Mouse (Mus musculus) midbrain, postnatal 0 days (tissue): ENCODE data around the gene Ly6g6e. TPM values are rescaled to one million over a fixed set of nuclear protein-coding genes. Genes with fewer than 3 reads are reported as not detected.

Experiments
- ATAC-seq: fragments of 200-750 bp; cut with Nextera tagmentation; 2 replicates; pipeline ENCODE4 v1.8.0; 2017; ENCODE audit warnings: moderate number of reproducible peaks, mild to moderate bottlenecking, moderate TSS enrichment, moderate library complexity; ENCODE audit not compliant: low FRiP score
- DNase-seq: peaks from one replicate; pipeline ENCODE4 v3.0.0-alpha.2; 2015; ENCODE audit warnings: low spot score
- H3K27ac ChIP-seq: fragments of 300-500 bp; sonication (generic); 2 replicates; pipeline ENCODE4 v1.5.1; 2014; ENCODE audit warnings: low read depth, mild to moderate bottlenecking, low read length, mixed read lengths
- H3K27me3 ChIP-seq: fragments of 300-500 bp; sonication (generic); 2 replicates; pipeline ENCODE4 v1.6.1; 2014; ENCODE audit warnings: low read length, control low read depth, mixed read lengths; ENCODE audit not compliant: insufficient read depth
- H3K36me3 ChIP-seq: fragments of 300-500 bp; sonication (generic); 2 replicates; pipeline ENCODE4 v1.6.1; 2014; ENCODE audit warnings: low read length, control low read depth, mixed read lengths; ENCODE audit not compliant: insufficient read depth
- H3K4me1 ChIP-seq: fragments of 300-500 bp; sonication (generic); 2 replicates; pipeline ENCODE4 v1.6.1; 2014; ENCODE audit warnings: mild to moderate bottlenecking, control low read depth, antibody characterized with exemption, low read length, mixed read lengths; ENCODE audit not compliant: insufficient read depth
- H3K4me2 ChIP-seq: fragments of 300-500 bp; sonication (generic); 2 replicates; pipeline ENCODE4 v1.6.1; 2014; ENCODE audit warnings: low read depth, mild to moderate bottlenecking, low read length, mixed read lengths; ENCODE audit not compliant: poor library complexity, severe bottlenecking
- H3K4me3 ChIP-seq: fragments of 300-500 bp; sonication (generic); 2 replicates; pipeline ENCODE4 v1.5.1; 2014; ENCODE audit warnings: low read depth, mild to moderate bottlenecking, low read length, moderate library complexity
- H3K9ac ChIP-seq: fragments of 300-500 bp; sonication (generic); replicated peaks from 2 replicates; pipeline ENCODE4 v1.6.1; 2014; ENCODE audit warnings: mild to moderate bottlenecking, low read length, moderate library complexity, mixed read lengths; ENCODE audit not compliant: poor library complexity, severe bottlenecking
- H3K9me3 ChIP-seq: fragments of 300-500 bp; sonication (generic); 2 replicates; pipeline ENCODE4 v1.6.1; 2016; ENCODE audit warnings: low read length, control low read depth
- CTCF ChIP-seq: IDR thresholded peaks from 2 replicates; pipeline ENCODE4 v1.5.1; 2016; ENCODE audit warnings: antibody characterized with exemption, mild to moderate bottlenecking
- WGBS: fragments of 180-500 bp; shearing (Covaris S2); extraction: QIAGEN DNeasy Blood & Tissue Kit; methylation state at CpG from one replicate; pipeline ENCODE4 v1.1.7; 2014; 5-methylcytosine and 5-hydroxymethylcytosine counted together
- polyA plus RNA-seq: library from polyadenylated mRNA; unstranded; fragments of >200 nt; fragmentation: Nextera tagmentation; extraction: Ambion mirVana; gene quantifications from 2 replicates; pipeline ENCODE4 v1.2.1, GENCODE M21; 2015
- total RNA-seq: library from RNA; depleted of rRNA; stranded (reverse); fragments of >200 nt; gene quantifications from 2 replicates; pipeline ENCODE4 v1.2.3, GENCODE M21; 2014

Ly6g6e gene
- total and polyA plus RNA-seq, 2 experiments from 2014 or later: not detected

DNA sequence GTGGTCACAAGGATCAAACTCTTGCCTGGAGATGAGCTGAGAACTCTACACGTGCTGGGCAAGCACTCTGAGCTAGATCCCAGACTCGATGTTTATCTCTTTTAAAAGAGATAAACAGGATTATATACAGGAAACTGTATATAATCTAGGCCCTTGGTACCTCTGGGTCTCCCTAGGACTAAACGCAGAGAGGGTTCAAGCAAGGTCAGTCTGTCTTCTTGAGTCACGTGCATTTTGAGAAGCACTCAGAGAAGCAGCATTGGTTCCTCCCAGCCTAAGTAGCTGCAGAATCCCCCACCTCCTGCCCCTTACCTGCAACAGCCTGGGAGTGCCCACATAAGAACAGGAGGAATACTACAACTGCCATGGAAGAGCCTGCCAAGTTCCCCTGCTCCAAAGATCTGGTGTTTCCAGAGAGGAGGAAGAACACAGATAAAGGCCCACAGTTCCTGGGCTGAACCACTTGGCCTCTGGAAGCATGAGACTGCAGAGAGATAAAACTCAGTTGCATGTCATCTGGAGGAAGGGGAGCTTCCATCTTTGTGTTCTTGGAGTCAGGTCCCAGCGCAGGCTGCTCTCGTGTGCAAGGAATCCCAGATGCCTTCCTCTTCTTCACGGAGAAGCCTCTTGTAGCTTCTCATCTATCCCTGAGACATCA is 8.6 kb downstream of the Ly6g6e start, which contains the start of gene Ly6g6f:
Gene Ly6g6f (minus strand): TSS at position 403 of the 658 bp plus-strand sequence.
- H3K27me3 ChIP-seq: no peaks in the 10 kb centered on the region
- H3K4me2 ChIP-seq: no peak within 1 kb of the TSS
- DNase-seq: no peak
- H3K9me3 ChIP-seq: no peaks in the 10 kb centered on the region
- H3K9ac ChIP-seq: no peak within 1 kb of the TSS
- no peak for ATAC-seq
- no peaks in the 10 kb centered on the region for H3K36me3 ChIP-seq
- 0 out of 2 replicates have a peak, but pooled peaks cover 4% of the 10 kb centered on the region for H3K4me1 ChIP-seq
- no peak within 1 kb of the TSS for H3K4me3 ChIP-seq
- no peak within 1 kb of the TSS for H3K27ac ChIP-seq
- 84% methylated on average over 7 of the region's 7 CpGs for WGBS
- TF ChIP-seq CTCF: no peak

DNA sequence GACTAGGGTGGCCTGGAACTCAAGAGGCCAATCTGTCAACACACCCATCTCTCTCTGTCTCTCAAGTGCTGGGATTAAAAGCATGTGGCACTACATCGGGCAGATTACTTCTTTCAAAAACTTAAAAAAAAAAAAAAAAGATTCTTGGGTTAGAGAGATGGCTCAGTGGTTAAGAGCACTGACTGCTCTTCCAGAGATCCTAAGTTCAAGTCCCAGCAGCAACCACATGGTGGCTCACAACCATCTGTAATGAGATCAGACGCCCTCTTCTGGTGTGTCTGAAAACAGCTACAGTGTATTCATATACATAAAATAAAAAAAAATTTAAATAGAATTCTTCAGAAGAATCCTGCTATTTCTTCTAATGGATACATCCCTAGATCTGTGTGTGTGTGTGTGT is 11.4 kb downstream of the Ly6g6e start:
- H3K9me3 ChIP-seq: no peaks in the 10 kb centered on the region
- H3K4me2 ChIP-seq: no peak overlapping the region
- H3K27ac ChIP-seq: no peak overlapping the region
- TF ChIP-seq CTCF: peak; percentile 62
- no peak overlapping the region for H3K9ac ChIP-seq
- H3K4me1 ChIP-seq: 0 out of 2 replicates have a peak, but pooled peaks cover 4% of the 10 kb centered on the region
- DNase-seq (no peak), ATAC-seq (no peak)
- H3K36me3 ChIP-seq: peaks cover 15% of the 10 kb centered on the region
- no peak overlapping the region for H3K4me3 ChIP-seq
- H3K27me3 ChIP-seq: no peaks in the 10 kb centered on the region
- WGBS: 35% methylated on average over 2 of the region's 2 CpGs

DNA sequence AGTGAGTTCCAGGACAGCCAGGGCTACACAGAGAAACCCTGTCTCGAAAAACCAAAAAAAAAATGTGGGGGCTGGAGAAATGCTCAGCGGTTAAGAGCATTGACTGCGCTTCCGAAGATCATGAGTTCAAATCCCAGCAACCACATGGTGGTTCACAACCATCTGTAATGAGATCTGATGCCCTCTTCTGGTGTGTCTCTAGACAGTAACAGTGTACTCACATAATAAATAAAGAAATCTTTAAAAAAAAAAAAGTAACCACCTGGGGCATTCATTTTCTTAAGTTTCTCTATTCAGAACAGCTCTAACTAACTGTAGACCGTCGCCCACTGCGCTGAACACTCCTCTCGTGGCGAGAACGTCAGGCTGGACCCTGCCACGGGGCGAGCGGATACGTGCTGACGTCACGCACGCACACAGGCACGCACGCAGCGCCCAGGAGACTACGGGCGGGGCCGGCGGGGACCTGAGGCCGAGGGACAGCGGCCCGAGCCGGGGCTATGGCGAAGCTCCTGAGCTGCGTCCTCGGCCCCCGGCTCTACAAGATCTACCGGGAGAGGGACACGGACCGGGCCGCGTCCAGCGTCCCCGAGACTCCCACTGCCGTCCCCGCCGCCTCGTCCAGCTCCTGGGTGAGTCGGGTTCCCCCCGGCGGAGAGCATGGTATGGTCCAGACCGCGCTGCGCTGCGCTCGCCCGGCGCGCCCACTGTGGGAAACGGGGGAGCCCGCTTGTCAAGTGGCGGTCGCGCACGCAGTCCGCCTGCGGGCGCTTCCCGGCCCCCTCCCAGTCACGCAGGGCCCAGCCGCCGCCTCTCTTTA is 12.3 kb downstream of the Ly6g6e start, which contains the start of gene Abhd16a:
Gene Abhd16a (plus strand): TSS at position 439 of the 820 bp plus-strand sequence.
- Histone ChIP-seq H3K4me1 (0 out of 2 replicates have a peak, but pooled peaks cover 4% of the 10 kb centered on the region), H3K27me3 (no peaks in the 10 kb centered on the region), H3K4me3 (peak within 1 kb of the TSS; percentile 67), H3K4me2 (peak within 1 kb of the TSS; percentile 61), H3K9ac (peak within 1 kb of the TSS; percentile 91), H3K27ac (peak within 1 kb of the TSS; percentile 98), H3K9me3 (no peaks in the 10 kb centered on the region), H3K36me3 (peaks cover 16% of the 10 kb centered on the region)
- ATAC-seq: peak; percentile 97
- WGBS: 4% methylated on average over 62 of the region's 67 CpGs
- peak; percentile 22; the same call in 1 of the 2 replicates for TF ChIP-seq CTCF
- DNase-seq: peak; percentile 96

DNA sequence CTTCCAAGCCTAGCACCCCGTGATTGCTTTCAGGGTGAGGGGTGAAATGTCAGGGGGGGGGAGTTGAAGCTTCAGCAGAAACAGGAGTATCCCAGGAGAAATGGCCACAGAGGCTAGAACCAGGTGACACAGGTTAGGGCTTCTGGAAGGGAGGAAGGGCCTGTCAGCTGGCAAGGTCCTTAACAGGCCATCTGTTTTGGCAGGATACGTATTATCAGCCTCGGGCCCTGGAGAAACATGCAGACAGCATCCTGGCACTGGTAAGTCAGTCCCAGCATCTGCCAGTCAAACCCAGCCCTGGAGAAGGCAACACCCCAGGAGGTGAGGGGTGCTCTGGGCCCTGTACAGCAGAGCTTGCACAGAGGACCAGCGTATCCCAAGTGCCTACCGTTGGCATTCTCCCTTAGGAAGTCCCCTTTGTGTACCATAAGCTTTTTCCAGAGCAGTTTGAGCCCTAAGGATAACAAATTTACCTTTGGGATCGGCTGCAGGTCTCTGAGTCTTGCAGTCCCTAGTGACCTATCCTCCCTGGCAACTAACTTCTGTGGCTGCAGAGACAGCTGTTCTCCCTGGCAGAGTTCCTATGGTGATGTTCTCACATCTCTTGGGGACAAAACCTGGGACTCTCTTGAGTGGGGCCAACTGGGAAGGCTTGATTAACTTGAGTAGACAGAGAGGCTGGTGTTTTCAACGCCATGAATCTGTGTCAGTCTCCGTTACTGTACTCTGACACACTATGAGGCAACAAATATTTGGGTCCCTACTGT is 13.6 kb downstream of the Ly6g6e start:
- peaks cover 26% of the 10 kb centered on the region for H3K36me3 ChIP-seq
- no peaks in the 10 kb centered on the region for H3K9me3 ChIP-seq
- peak overlapping the region; percentile 91 for H3K9ac ChIP-seq
- 0 out of 2 replicates have a peak, but pooled peaks cover 4% of the 10 kb centered on the region for H3K4me1 ChIP-seq
- H3K4me3 ChIP-seq: peak overlapping the region; percentile 67
- no peak for ATAC-seq
- DNase-seq: peak; percentile 67
- WGBS: 61% methylated on average over 8 of the region's 8 CpGs
- peak overlapping the region; percentile 61 for H3K4me2 ChIP-seq
- no peak for TF ChIP-seq CTCF
- no peaks in the 10 kb centered on the region for H3K27me3 ChIP-seq
- 0 out of 2 replicates have a peak overlapping the region, but pooled peaks have one; percentile 26 for H3K27ac ChIP-seq

DNA sequence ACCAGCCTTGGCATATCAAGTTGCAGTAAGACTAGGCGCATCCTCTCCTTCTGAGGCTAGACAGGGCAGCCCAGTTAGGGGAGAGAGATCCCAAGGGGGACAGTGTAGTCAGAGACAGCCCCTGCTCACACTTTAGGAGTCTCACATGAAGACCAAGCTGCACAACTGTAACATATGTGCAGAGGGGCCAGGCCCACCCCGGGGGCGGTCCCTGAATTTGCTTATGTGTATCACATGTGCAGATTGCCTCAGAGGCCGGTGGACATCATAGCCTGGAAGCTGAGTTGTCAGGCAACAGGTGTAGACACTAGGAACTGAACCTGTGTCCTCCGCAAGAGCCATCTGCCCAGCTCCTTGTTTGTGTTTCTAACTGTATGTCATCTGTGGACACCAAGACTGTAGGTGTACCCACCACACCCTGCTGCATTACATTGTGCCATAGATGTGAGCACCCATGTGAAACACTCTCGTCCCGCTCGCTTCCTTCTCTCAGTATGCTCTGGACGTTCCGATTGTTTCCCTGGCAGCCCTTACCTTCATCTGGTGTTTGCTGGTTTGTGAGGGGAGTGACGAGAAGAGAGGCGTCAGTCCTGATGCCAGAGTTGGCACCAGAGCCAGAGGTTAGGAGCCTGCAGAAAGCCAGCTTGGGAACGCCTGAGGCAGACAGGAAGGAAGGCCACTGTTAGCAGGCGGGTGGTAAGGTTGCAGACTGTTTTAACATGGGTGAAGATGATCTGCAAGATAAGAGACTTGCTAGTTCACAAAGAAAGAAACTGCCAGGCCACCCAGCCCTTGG is 15.9 kb downstream of the Ly6g6e start:
- no peak overlapping the region for H3K4me3 ChIP-seq
- 91% methylated on average over 14 of the region's 14 CpGs for WGBS
- H3K27ac ChIP-seq: no peak overlapping the region
- H3K4me2 ChIP-seq: no peak overlapping the region
- no peaks in the 10 kb centered on the region for H3K27me3 ChIP-seq
- H3K9me3 ChIP-seq: no peaks in the 10 kb centered on the region
- ATAC-seq: no peak
- TF ChIP-seq CTCF: no peak
- H3K4me1 ChIP-seq: 0 out of 2 replicates have a peak, but pooled peaks cover 4% of the 10 kb centered on the region
- no peak for DNase-seq
- no peak overlapping the region for H3K9ac ChIP-seq
- peaks cover 45% of the 10 kb centered on the region for H3K36me3 ChIP-seq
